Mouse (Mus musculus) limb, embryonic 14.5 days (tissue): ENCODE measurements around the gene Frmpd1. TPM values are rescaled to one million over a fixed set of nuclear protein-coding genes. Genes with fewer than 3 reads are reported as not detected.

Source experiments
- ATAC-seq: fragments of 200-750 bp; cut with Nextera tagmentation; 2 replicates; pipeline ENCODE4 v1.8.0; 2017; ENCODE audit warnings: low read depth, moderate number of reproducible peaks, moderate TSS enrichment; ENCODE audit not compliant: low FRiP score
- DNase-seq: peaks from one replicate; pipeline ENCODE4 v3.0.0-alpha.2; 2015; ENCODE audit warnings: low spot score
- H3K27ac ChIP-seq: fragments of 300-500 bp; sonication (generic); replicated peaks from 2 replicates; pipeline ENCODE4 v1.5.1; 2014; ENCODE audit warnings: low read depth, mild to moderate bottlenecking, low read length, moderate library complexity, mixed read lengths
- H3K27me3 ChIP-seq: fragments of 300-500 bp; sonication (generic); 2 replicates; pipeline ENCODE4 v1.6.1; 2014; ENCODE audit warnings: low read length, mixed read lengths; ENCODE audit not compliant: control insufficient read depth, insufficient read depth
- H3K36me3 ChIP-seq: fragments of 300-500 bp; sonication (generic); 2 replicates; pipeline ENCODE4 v1.6.1; 2014; ENCODE audit warnings: mild to moderate bottlenecking, low read length, moderate library complexity, mixed read lengths; ENCODE audit not compliant: control insufficient read depth, insufficient read depth
- H3K4me1 ChIP-seq: fragments of 300-500 bp; sonication (generic); 2 replicates; pipeline ENCODE4 v1.6.1; 2014; ENCODE audit warnings: antibody characterized with exemption, low read length, mixed read lengths; ENCODE audit not compliant: control insufficient read depth, insufficient read depth
- H3K4me2 ChIP-seq: fragments of 300-500 bp; sonication (generic); replicated peaks from 2 replicates; pipeline ENCODE4 v1.6.1; 2014; ENCODE audit warnings: low read depth, mild to moderate bottlenecking, low read length, moderate library complexity; ENCODE audit not compliant: severe bottlenecking
- H3K4me3 ChIP-seq: fragments of 300-500 bp; sonication (generic); replicated peaks from 2 replicates; pipeline ENCODE4 v1.5.1; 2014; ENCODE audit warnings: low read length
- H3K9ac ChIP-seq: fragments of 300-500 bp; sonication (generic); 2 replicates; pipeline ENCODE4 v1.6.1; 2014; ENCODE audit warnings: mild to moderate bottlenecking, low read depth, low read length, moderate library complexity; ENCODE audit not compliant: severe bottlenecking
- H3K9me3 ChIP-seq: fragments of 300-500 bp; sonication (generic); 2 replicates; pipeline ENCODE4 v1.6.1; 2016; ENCODE audit warnings: low read length; ENCODE audit not compliant: control insufficient read depth
- POLR2A ChIP-seq: fragments of 200-500 bp; IDR thresholded peaks from 2 replicates; pipeline ENCODE4 v1.8.0; 2012; ENCODE audit warnings: inconsistent platforms, mild to moderate bottlenecking, moderate library complexity, borderline replicate concordance; ENCODE audit not compliant: insufficient read depth, insufficient read length; ENCODE audit errors: extremely low read depth
- WGBS: fragments of 180-500 bp; shearing (Covaris S2); extraction: QIAGEN DNeasy Blood & Tissue Kit; methylation state at CpG from one replicate; pipeline ENCODE4 v1.1.7; 2014; 5-methylcytosine and 5-hydroxymethylcytosine counted together
- polyA plus RNA-seq, 2 experiments: library from polyadenylated mRNA; depleted of rRNA in 1 of 2; stranded (reverse) in 1 of 2; unstranded in 1 of 2; fragments of >200 nt; fragmentation: Nextera tagmentation in 1 of 2; extraction: Ambion mirVana in 1 of 2; gene quantifications; 2 replicates each; pipeline versions ENCODE4 v1.2.1 to v1.2.3; 2012 to 2014

The Frmpd1 gene
- polyA plus RNA-seq, 2 experiments: 5.0 TPM

DNA sequence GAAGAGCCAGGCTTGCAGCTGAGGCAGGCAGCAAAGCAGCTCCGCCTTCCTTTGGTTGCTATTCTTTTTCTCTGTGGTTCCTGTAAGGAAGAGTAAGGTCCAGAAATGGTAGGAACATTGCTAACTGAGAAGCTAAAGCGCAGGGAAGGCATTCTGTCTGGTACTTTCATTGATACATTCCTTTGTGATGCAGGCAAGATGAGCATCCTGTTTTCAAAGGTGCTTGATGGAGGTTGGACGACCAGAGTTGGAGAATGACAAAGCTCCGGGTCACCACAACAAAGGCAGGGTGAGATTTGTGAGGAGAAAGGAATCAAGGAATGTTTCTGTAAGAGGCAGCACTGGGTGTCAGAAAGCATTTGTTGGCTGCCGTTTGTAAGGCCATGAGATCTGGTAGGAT, 103.2 kb downstream of the Frmpd1 start:
- H3K36me3 ChIP-seq: no peaks in the 10 kb centered on the region
- no peak overlapping the region for H3K9ac ChIP-seq
- TF ChIP-seq POLR2A: no peak
- H3K27ac ChIP-seq: no peak overlapping the region
- no peaks in the 10 kb centered on the region for H3K4me1 ChIP-seq
- ATAC-seq (no peak), DNase-seq (no peak)
- H3K9me3 ChIP-seq: no peaks in the 10 kb centered on the region
- no peak overlapping the region for H3K4me2 ChIP-seq
- WGBS: 84% methylated on average over 5 of the region's 5 CpGs
- H3K27me3 ChIP-seq: no peaks in the 10 kb centered on the region
- H3K4me3 ChIP-seq: no peak overlapping the region

- ATAC-seq: peak; percentile 62; the same call in 1 of the 2 replicates
- peak; percentile 82 for DNase-seq
- Histone ChIP-seq H3K4me3 (peak within 1 kb of the TSS; percentile 53), H3K36me3 (peaks cover 15% of the 10 kb centered on the region), H3K9ac (peak within 1 kb of the TSS; percentile 56), H3K4me2 (peak within 1 kb of the TSS; percentile 63), H3K9me3 (no peaks in the 10 kb centered on the region), H3K27ac (no peak within 1 kb of the TSS), H3K4me1 (0 out of 2 replicates have a peak, but pooled peaks cover 4% of the 10 kb centered on the region), H3K27me3 (no peaks in the 10 kb centered on the region)
- no peak for TF ChIP-seq POLR2A
- WGBS: 19% methylated on average over 27 of the region's 27 CpGs
These were observed 112.2 kb downstream of the Frmpd1 start, which contains the start of gene Trmt10b for GRCm38 (mm10) chr4:45296662-45297564. Gene Trmt10b (plus strand): TSS chr4:45297127.

DNA sequence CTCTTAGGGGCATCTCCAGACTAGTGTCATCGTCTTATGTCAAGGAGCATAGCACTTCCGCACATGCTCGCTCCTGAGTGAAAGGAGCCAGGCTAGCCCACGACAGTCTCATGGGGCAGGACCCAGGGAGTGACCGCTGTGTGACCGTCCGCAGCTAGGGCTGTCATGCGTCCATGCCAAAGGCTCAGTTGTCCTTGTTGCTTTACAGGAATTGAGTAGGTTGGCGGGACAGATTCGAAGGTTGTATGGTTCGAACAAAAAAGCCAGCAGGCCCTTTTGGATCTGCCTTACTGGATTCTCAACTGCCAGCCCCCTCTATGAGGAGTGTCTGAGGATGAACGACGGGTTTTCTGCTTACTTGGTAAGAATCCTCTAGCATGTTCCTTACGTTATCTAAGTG, 120.9 kb downstream of the Frmpd1 start:
- no peak for ATAC-seq
- WGBS: 95% methylated on average over 14 of the region's 14 CpGs
- peaks cover 57% of the 10 kb centered on the region for H3K36me3 ChIP-seq
- H3K4me2 ChIP-seq: no peak overlapping the region
- no peak overlapping the region for H3K27ac ChIP-seq
- H3K9me3 ChIP-seq: no peaks in the 10 kb centered on the region
- H3K4me3 ChIP-seq: no peak overlapping the region
- DNase-seq: no peak
- no peaks in the 10 kb centered on the region for H3K4me1 ChIP-seq
- no peak overlapping the region for H3K9ac ChIP-seq
- no peaks in the 10 kb centered on the region for H3K27me3 ChIP-seq
- TF ChIP-seq POLR2A: no peak

DNA sequence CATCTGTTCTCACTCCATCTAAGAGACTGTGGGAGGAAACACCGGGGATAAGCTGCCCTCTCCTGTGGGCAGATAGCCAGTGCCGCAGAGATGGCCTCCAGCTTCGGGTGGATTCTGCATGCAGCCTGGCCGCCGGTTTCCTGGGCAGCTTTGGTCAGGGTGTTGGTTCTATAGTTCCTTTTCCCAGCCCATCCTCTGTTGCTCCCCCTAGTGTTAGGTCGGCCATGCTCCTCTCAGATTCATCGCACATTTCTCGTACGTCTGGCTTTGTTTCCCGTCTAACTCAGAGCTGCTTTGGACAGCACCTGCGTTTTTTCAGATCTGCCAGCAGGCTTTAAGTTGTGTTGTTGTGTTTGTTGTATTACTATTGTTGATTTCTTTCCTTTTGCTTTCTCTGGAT, 123.4 kb downstream of the Frmpd1 start:
- no peak overlapping the region for H3K27ac ChIP-seq
- H3K4me2 ChIP-seq: no peak overlapping the region
- no peak overlapping the region for H3K9ac ChIP-seq
- H3K4me3 ChIP-seq: no peak overlapping the region
- H3K36me3 ChIP-seq: peaks cover 35% of the 10 kb centered on the region
- no peak for ATAC-seq
- no peaks in the 10 kb centered on the region for H3K9me3 ChIP-seq
- H3K27me3 ChIP-seq: no peaks in the 10 kb centered on the region
- H3K4me1 ChIP-seq: no peaks in the 10 kb centered on the region
- DNase-seq: no peak
- TF ChIP-seq POLR2A: no peak
- 33% methylated on average over 11 of the region's 11 CpGs for WGBS

DNA sequence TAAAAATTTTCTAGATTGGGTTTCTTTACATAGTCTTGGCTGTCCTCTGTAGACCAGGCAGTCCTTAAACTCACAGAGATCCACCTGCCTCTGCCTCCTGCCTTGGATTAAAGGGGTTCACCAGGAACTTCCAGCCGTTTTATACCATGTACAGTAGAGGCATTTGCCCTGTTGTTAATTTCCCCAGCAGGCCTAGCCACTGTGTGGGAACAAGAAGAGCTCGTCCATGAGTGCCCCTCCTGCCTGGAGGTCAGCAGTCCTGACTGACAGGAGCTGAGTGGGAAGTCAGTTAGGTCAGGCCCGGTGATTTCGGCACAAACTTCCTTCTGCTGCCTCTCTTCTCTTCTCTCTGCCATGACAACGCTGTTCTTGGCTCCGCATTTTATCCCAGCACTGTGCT, 123.9 kb downstream of the Frmpd1 start:
- H3K27ac ChIP-seq: no peak overlapping the region
- H3K9me3 ChIP-seq: no peaks in the 10 kb centered on the region
- no peaks in the 10 kb centered on the region for H3K4me1 ChIP-seq
- peaks cover 34% of the 10 kb centered on the region for H3K36me3 ChIP-seq
- H3K4me2 ChIP-seq: no peak overlapping the region
- H3K9ac ChIP-seq: no peak overlapping the region
- 91% methylated on average over 6 of the region's 6 CpGs for WGBS
- no peaks in the 10 kb centered on the region for H3K27me3 ChIP-seq
- H3K4me3 ChIP-seq: no peak overlapping the region
- ATAC-seq (no peak), DNase-seq (no peak)
- TF ChIP-seq POLR2A: no peak

DNA sequence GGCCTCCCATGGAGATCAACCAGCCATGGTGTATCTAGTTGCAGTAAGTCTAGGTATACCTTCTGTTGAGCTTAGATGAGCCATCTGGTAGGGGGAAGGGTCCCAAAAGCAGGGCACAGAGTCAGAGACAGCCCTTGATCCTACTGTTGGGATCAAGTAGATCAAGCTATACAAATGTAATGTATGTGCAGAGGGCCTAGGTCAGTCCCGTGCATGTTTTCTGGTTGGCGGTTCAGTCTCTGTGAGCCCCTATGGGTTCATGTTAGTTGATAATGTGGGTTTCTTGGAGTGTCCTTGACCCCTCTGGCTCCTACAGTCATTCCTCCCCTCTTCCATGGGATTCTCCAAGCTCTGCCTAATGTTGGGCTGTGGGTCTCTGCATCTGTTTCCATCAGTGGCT, 126.4 kb downstream of the Frmpd1 start:
- Histone ChIP-seq H3K36me3 (peaks cover 29% of the 10 kb centered on the region), H3K4me2 (no peak overlapping the region), H3K9ac (no peak overlapping the region), H3K4me1 (no peaks in the 10 kb centered on the region), H3K4me3 (no peak overlapping the region), H3K27ac (no peak overlapping the region), H3K27me3 (no peaks in the 10 kb centered on the region), H3K9me3 (no peaks in the 10 kb centered on the region)
- no peak for TF ChIP-seq POLR2A
- DNase-seq (no peak), ATAC-seq (no peak)
- WGBS: 100% methylated on average over 2 of the region's 2 CpGs
